Mouse (Mus musculus) cerebellum, postnatal 4 days (tissue): ENCODE data around the gene Ajm1.

ENCODE experiments used
- DNase-seq, 2 experiments: peaks; one replicate each; pipeline ENCODE4 v3.0.0; 2022; ENCODE audit warnings: low spot score in 2 of 2, mixed read lengths in 1 of 2

Ajm1 gene

DNA sequence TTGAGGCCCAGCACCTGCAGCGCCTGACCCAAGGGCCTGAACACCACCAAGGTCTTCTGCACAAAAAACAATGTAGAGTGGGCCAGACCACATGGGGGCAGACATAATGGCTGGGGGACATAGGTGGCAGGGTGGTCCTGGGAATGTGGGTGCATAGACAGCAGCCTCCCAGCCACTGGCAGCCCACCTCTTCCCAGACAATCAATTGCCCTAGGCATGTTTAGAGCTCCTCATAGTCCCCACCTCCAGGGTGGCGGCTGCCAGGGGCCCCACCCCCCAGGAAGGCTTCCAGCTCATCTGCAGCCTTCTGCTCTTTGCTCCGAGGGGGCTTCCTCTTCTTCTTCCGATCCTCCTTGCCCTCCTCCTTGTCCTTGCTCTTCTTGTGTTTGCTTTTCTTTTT lies 2.0 kb upstream of the Ajm1 start:
- DNase-seq = no peak

DNA sequence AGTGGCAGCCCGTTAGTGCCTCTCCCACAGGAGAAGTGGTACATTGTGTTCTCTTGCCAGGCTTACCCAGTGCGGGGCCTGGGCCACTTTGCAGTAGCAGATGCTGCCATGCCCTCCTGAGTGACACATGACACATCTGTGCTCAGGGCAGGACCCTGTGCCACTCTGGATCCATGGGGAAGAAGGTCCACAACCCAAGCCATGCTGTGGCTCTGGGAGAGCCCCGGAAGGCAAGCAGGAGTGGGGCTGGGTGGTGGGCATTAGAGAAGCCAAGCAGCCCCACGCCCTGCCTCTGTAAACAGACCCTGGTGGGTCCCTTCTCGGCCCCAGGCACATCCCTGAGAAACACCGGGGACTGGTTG lies 1.5 kb upstream of the Ajm1 start:
- no peak for DNase-seq

DNA sequence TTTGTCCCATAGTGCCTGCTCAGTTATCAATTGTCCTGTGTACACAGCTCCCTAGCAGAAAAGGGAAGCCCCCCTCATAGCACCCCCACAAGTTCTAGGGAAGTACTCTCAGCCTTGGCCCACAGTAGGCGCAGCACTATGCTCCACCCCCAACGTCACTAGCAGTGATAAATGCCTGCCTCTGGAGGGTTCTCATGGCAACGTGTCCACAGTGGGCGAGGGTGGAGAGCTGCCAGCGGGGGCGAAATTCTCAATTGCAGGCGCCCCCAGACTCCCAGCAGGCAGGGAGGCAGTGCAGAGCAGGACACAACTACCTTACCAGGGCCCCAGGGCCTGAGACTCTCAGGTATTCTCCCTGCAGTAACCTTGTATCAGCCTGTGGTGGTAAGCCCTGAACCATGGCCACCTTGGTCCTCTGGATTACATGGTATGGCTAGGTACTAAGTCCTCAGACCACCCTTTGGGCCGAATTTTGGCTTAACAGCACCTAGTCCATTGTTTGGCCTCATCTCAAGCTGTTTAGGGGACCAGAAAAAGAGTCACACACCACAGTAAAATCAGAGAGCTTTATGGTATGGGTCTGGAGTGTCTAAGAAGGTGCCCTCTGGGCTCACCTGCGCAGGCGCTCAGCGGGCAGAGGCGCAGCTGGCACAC lies 1.0 kb upstream of the Ajm1 start:
- peak in 1 of 2 experiments; percentile 54 for DNase-seq

DNA sequence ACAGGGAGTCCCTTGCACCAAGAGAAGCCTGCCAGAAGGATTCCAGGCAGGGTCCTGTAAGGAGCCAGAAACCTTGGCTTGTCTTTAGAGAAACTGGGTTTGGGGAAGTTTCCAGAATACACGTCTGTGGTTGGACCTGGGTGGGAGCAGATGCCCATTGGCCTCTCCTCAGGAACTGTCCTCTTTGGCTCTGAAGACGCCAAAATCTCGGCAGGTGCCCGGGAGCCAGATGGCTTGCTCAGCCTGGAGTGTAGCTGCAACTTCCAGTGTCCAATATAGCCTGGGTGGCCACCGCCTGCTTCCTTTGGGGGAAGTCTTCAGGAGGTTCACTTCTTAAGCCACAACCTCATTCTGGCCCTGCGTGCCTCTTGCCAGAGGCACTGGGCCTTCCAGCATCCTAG lies 344 bp upstream of the Ajm1 start:
- peak in 1 of 2 experiments; percentile 73 for DNase-seq

DNA sequence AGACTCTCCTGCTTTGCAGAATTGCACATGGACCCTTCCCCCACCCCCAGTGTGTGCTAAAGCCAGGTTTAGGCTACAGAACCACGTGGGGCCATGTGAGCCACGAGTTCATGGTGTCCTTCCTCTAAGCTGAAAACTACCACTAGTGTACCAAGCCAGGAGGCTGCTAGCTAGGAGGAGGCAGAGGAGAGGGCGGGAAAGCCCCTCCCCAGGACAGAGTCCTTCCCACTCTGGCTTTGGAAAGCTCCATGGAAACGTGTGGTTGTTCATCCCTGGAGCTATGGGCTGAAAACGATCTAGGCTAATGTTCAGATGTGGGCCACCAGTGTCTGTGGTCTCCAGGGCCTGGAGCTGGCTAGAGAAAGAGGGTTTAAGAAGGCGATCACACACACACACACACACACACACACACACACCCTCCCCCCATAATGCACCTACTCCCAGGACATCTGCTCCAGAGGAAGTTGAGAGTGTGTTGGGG lies 896 bp downstream of the Ajm1 start:
- no peak for DNase-seq

DNA sequence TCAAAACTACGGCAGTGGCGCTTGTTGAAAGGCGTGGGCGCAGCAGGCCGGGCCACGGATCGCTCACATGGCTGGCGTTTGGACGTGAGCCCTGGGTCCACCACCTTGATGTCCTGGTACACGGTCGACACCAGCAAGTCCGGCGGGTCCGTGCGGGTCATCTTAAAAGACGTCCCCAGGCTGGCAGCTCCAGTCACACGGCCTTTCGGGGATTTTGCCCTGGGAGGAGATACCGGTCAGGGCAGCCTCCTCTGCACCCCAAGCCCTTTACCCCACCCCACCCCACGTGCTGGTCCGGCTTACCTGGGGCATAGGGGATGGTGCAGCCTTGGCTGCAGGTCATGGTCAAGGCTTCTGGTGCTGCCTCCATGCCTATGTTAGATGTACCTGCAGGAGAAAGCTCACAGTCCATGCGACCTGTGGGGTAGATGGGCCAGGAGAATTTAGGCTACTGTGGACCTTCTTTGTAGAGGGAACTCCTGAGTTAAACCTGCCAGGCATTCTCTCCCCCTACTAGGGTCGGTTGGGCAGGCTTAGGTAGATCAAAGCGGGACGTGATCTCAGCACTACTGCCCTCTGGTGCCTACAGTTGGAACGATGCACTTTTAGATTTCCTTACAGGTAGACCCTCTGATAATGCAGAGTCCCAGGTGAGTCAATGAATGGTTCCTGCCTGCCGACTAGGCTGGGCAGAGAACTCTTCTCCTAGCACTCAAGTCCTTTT lies 1.7 kb downstream of the Ajm1 start:
- peak in 1 of 2 experiments; percentile 64 for DNase-seq

DNA sequence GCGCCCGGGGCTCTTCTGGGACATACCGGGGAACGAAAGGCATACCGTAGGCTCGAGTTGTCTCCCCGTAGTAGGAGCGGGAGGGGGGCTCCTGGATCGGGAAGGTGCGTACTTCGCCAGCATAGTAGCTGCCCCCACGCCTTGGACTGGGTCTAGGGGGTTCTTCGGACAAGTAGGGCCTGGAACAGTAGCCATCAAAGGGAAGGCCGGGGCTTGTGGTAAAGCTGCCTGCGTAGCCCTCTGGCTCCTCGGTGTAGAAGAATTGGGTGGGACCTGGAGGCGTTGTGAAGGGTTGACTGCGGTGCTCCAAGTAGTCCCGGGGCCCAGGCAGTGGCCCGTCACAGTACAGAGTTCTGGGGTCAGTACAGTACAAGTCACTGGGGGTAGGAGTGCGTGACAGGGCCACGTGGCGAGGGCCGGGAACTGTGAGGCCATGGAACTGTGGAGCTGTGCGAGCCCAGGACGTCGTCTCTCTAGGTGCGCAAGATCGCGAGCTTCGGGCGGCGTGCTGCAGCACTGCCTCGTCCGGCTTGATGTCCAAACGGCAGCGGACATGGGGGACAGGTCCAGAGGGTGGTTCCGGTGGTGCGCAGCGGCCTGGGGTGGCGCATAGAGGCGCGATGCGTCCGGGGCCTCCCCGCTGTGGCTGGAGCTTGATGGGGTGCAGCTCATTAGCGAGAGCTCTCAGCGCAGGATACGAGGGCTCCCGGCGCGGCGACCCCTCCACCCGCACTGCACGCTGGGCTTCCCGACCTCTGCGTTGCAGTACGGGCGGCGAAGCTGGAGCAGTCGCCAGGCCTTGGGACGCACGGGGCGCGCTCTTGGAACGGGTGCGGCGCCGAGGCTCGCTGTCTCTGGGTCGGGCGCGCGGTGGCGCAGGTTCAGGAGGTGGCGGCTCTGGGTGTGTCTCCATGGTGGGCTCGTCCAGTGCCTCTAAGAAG lies 2.5 kb downstream of the Ajm1 start:
- peak in 1 of 2 experiments; percentile 28 for DNase-seq

DNA sequence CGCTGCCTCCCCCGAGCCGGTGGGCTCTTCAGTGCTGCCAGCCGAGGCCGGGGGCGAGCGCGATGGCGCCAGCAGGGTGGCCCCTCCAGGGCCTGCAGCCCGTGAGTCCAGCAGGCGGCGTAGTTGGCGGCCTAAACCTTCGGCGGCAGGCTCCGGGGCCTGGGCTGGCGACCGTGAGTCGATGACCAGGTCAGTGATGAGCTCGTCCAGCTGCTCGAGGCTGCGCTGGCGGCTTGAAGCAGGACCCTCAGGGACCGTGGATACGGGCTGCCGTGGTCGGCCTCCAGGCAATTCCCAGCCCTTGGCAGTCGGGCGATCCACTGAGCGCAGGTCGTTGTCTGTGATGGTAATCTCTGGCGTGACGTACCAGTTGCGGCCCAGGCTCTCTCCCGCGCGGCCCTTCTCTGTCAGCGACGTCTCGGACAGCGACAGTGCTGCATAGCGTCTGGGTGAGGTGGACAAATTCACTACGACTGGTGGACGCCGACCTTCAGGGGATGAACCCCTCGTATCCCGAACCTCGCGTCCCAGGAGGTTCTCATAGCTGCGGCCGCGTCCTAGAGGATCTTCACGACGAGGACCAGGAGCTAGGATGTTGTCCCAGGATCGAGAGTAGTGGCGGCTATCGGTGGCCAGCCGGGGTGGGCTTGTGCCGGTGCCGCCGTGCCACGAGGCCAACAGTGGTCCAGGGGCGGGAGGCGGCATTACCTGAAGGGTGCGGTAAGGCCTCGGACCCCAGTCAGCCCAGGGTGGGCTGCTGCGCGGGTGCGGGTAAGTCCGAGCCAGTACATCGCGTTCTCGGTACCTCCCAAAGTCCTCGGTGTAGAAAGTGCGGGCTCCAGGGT lies 3.4 kb downstream of the Ajm1 start:
- peak in 1 of 2 experiments; percentile 39 for DNase-seq

DNA sequence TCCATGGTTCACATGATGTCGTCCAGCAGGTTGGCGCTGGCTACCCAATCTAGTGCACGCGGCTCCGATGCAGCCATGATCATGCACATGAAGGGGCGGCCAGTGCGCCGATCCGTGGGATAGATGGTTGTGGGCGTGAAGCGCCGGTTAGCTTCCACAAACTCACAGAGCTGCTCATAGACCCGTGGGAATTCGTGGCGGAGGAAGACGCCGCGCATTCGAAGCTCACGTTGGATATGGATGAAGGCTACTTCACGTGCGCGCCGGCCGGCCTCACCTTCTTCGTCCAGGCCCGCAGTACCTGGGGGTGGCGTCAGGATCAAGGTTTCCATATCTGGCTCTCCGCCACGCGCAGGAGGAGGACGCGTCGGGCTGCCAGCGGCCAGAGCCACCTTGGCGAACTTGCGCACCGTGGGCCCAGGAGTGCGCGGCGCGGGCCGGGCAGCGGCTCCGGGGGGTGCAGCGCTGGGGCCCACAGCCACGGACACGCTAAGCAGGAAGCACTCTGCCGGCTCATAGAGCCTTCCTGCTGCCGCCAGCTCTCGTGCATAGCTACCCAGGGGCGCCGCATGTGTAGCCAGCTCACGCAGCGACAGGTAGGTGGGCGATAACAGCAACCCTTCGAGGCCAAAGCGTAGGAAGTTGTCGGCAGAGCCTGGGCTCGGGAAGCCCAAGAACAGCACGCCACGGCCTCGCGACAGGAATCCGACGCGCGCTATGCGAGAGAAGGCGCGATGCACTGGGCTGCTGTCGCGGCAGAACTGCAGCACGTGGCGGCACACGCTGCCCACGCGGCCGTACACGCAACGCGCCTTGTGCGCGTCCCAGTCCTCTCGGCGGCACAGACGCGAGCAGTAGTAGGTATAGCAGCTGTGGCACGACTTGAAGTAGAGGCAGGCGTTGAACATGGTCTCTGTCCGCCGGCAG lies 4.3 kb downstream of the Ajm1 start:
- no peak for DNase-seq

DNA sequence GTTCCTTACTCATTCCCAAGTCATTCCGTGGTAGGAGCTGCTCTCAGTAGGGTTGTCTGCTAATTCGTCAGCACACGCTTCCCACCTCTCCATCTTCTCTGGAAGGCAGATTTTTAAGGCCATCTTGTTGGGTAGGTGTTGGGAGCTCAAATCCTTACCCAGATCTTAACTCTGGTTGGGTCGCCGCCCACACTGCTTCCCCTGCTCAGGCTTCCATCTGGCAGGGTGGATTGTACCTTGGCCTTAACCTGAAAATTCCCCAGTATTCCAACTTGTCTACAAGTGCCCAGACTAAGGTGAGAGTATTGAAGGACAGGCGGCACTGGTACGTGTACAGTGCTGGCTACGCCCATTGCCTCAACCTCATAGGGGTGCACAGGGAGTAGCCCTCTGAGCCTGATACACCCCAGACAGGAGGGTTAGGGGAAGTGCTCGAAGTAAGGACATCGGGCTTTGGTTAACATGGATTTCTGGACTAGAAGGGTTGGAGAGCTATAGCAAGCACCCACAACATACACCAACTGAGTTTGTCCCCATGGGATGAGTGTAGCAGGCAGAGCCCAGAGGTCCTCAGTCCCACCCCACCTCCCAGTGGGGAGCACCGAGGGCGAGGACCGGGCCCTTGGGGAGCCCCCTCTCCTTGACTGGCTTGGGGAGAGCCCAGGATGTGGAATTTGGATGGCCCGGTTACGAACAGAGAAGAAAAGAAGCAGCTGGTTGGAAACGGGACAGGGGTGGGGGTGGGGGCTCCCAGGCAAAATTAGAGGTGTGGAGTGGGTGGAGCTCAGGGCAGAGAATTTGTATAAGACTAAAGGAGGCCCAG lies 5.3 kb downstream of the Ajm1 start:
- DNase-seq = no peak

DNA sequence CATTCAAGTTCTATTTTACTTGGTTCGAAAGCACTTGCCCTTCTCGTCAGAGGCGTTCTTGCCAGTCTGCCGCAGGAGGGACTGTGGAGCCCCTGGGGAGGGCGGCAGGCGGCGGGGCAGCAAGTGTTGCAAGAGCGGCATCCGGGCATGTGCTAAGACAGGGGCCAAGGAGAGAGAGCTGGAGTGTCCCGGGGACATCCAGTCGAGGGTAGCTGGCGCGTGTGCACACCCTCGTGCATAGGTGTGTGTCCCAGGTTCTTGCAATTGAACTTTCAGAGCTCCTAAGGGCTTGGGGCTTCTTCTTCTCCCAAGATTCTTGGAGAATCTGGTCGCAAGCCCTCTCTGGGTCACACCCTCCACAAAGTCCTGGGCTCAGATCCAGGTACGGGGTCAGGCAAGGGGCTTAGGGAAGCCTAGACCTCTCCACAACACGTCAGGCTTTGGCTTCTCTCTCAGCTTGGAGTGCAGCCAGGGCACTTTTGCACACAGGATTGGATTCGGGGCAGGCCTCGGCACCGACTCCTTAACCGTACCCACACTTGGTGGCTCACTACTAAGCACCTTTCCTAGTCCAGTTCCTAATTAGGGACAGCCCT lies 6.0 kb downstream of the Ajm1 start:
- peak in 1 of 2 experiments; percentile 46 for DNase-seq

DNA sequence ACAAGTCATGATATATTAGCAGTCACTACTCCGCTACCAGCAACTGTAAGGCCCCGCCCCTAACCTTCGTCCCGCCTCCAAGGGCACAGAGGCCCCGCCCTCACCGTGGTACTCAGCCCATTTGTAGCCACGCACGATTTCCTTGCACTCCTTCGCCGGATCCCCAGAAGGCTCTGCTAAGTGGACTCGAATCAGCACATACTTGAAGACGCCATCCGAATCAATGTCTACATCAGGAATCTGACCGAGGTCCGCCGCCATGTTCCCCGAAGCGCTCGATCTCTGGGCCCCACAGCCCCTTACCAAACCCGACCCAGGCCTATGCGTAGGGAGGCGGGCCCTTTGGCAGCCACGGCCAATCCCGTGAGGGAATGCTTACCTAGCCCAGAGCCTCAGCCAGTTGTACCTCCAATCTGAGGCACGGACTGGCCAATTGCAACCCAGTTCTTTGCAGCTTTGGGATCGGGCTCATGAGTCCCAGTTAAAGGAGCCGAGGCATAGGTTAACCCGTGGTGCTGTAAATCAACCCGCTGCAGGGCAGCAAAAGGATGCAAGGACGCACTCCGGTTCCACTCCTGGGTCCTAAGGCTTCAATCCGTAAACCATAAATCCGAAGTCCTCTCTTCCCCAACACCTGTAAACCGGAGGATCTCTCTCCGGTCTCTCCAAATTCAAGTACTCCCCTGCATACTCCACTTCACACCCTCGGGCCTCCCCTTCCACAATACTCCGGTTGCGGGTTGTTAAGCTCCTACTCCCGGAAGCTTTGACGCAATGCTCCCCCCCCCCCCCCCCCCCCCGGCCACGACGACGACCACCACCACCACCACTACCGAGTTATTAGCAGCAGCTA lies 6.8 kb downstream of the Ajm1 start, which contains the start of the genes Mamdc4 and Phpt1:
Gene Mamdc4 (minus strand): TSS at position 267 of the 853 bp plus-strand sequence.
Gene Phpt1 (minus strand): TSS at position 646 of the 853 bp plus-strand sequence.
- peak; percentile 87 to 95 for DNase-seq

DNA sequence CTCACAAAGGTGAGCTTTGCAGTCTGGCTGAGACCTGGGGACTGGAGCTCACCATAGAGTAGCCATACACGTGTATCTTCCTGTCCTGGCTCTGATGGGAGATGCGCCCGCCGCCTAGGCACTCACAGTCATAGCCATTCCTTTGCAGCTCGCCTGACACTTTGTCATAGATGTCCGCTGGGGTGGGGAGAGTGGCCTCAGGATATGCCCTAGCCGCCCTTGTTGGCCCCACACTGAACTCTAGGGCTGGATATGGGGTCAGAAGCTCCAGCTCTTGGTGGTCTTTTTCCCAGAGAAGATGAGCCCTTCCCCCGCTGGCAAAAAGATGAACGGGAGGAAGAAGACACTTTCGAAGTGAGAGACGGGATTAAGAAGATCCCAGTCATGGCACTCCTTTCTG lies 7.4 kb downstream of the Ajm1 start:
- no peak for DNase-seq

DNA sequence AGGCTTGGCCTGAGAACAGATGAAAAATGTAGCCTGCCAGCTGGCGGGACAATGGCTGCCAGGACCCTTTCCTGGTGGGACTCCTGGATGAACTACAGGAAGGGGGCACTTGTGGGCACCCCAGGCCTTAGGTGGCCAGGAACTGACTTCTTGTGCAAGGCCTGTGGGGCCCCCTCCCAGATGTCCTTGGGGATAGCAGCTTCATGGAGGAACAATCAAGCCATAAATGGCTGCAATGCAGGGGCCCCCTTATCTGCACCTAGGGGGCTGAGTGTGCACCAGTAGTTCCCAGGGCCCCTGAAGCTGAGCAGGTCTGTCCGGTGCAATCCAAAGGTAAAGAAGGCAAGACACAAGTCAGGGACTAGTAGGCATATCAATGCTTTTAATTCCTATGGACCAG lies 8.5 kb downstream of the Ajm1 start:
- no peak for DNase-seq

DNA sequence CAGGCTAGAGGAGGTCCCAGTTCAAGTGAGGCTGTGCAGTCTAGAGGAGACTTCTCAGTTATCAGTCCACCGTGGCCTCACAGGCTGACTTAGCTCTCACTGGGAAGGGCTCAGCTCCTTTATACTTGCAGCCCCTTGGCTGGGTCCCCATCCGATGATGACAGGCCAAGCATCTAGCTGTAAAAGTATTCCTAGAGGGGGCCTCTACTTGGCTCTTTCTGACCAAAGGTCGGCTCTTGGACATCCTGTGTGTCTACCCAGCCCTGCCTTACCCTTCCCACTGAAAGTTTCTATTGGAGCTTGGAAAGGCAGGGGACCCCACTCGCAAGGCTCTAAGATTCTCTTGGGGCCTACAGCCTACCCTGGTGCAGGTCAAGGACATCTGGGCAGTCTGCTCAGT lies 10.3 kb downstream of the Ajm1 start:
- DNase-seq = no peak

DNA sequence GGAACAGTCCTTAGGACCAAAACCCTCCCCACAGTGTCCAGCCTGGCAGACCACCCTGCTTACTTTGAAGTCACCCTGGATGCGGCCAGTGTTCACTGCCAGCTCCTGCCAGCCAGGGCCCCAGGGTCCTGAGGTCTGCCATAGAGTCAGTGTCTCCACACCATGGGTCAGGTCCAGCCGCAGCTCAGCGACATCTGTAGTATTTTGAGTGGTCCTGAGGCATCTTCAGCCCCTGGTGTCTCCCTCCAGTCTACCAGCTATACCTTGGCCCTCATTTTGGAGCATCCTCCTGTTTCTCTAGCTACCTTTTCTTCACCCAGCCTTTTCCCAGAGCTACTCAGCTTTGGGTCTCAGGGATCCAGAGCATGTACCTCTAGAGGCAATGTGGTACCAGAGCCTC lies 12.2 kb downstream of the Ajm1 start:
- no peak for DNase-seq

DNA sequence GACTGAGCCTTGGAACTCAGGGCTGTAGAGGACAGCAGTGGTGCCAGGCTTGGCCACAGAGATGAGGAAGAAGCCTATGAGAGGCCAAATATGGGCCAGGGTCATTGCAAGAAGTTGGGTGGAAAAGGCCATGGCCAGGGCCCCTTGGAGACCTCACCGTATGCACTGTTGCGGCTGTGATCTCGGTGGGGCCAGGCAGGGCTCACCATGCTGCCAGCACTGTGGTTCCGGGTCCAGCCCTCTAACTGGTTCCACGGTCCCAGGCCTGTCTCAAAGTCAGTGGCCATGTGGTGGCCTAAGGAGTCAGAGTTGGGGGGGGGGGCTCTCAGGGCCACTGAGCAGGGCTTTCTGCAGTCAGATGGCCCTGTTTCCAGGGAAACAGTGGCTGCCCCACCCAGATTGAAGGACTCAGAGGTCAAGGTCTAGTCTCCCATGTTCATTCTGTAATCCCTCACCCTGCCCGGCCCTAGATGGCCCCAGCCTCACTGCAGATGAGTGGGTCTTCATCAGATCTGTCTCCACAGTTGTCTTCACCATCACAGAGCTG lies 13.0 kb downstream of the Ajm1 start:
- DNase-seq = no peak

DNA sequence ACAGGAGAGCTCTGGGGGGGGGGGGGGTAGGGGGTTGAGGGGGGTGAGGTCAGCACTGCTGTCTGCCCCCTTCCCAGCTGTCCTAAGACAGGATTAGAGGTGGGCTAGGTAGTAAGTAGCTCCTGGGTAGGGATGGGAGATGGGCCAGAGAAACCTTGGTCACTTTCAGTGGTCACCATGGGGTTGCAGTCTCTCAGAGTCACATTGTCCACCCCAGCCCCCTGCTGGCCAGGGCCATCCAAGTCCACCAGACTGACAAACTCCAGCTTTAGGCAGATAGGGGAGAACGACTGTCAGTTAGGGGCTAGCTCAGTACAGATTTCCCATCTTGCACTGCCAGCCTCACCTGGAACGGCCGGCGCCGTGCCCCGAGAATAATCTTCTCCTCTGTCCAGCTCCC lies 15.0 kb downstream of the Ajm1 start:
- DNase-seq = no peak
